ENCODE assay signal across 12 mouse cellular contexts in the genomic region with DNA sequence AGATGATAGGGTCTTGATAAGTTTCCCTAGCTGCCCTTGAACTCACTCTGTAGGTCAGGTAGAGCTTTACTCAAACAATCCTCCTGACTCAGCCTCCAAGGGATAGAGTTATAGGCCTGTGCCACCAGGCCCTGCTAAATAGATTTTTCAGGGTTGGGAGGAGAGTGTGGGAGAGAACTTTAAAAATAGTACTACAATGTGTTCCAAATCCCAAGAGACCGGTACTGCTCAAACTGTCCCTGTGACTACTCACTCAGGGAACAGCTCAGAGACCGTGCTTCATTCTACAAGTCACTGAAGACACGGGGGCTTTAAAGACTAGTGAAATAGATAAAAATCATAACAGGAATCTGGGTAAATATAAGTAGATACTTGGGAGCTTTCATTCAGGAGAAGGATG.
"Had no signal": no experiment of that assay in that cellular context is flagged by ENCODE, and none has a peak within 500 bp of the region (broad histone marks: within the 10 kb centered on the region; RNA-seq: fewer than 3 reads in every experiment).

No protein-coding gene starts in this region.

- DNase-seq: lung, adult 18-20 months; lung, embryonic 14.5 days; lung, postnatal 10 days; lung, postnatal 4 days; midbrain, embryonic 14.5 days; retina, postnatal 1 day; right cerebral cortex, postnatal 14 days; right cerebral cortex, postnatal 4 days; spleen, adult 18-20 months; thymus, adult 2 months; thymus, postnatal 25 days; thymus, postnatal 4 days had no signal
